Mouse (Mus musculus): ENCODE measurements around the gene Olfr686. TPM values are rescaled to one million over a fixed set of nuclear protein-coding genes. Genes with fewer than 3 reads are reported as not detected.

Olfr686 gene
- polyA plus RNA-seq (2016; fragmentation: Nextera tagmentation; extraction: Ambion mirVana) = not detected in 2 replicates

- Histone ChIP-seq H3K9ac (no peak within 1 kb of the TSS), H3K4me3 (no peak within 1 kb of the TSS), H3K4me1 (no peaks in the 10 kb centered on the region), H3K4me2 (replicated peaks) (no peak within 1 kb of the TSS), H3K27me3 (no peaks in the 10 kb centered on the region), H3K27ac (no peak within 1 kb of the TSS), H3K36me3 (no peaks in the 10 kb centered on the region), H3K9me3 (replicated peaks) (no peaks in the 10 kb centered on the region)
- no peak for ATAC-seq (ENCODE audit: low FRiP score)
Measured at GRCm38 (mm10) chr7:105207385-105207784, at the start of gene Olfr686. Olfr686 (minus strand) TSS chr7:105207485.

DNA sequence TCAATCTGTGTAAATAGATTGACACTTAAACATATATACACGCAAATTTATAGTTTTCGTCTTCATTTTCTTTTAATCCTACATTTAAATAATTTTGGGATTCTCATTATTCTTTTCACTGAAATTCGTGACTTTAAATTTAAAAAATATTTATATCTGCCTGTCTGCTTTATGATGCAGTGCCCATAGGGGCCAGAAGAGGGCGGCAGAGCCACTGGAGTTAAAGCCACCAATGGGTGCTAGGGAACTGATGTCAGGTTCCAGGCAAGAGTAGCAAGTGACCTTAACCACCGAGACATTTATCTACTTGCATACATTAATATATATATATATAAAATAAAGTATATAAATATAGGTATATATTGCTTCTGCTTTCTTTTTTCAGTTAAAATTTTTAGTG, 49.4 kb upstream of the Olfr686 start:
- no peak overlapping the region for H3K27ac ChIP-seq
- 65% methylated on average over 5 of the region's 5 CpGs for WGBS
- H3K4me1 ChIP-seq = no peaks in the 10 kb centered on the region
- no peak overlapping the region for H3K4me2 ChIP-seq (replicated peaks)
- H3K36me3 ChIP-seq = no peaks in the 10 kb centered on the region
- no peak for ATAC-seq (ENCODE audit: low FRiP score)
- H3K4me3 ChIP-seq = no peak overlapping the region
- H3K9me3 ChIP-seq (replicated peaks) = no peaks in the 10 kb centered on the region
- H3K9ac ChIP-seq = no peak overlapping the region
- no peaks in the 10 kb centered on the region for H3K27me3 ChIP-seq

DNA sequence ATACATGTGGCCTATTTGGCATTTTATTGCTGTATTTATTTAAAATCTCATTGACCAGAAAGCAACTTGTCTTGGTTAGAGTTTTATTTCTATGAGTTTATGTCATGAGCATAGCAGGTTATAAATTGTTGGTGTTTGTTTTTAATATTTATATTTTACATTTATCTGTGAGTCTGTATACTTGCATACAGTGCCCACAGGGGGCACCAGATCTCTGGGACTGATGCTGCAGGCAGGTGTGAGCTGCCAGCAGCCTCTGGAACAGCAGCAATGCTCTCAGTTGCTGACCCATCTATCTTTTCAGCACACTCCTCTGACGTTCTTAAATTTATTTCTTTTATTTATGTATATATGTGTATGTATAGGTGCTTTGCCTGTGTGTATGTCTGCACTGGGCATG, 40.9 kb upstream of the Olfr686 start:
- H3K36me3 ChIP-seq = no peaks in the 10 kb centered on the region
- WGBS = 53% methylated on average over 1 of the region's 1 CpGs
- H3K27me3 ChIP-seq = no peaks in the 10 kb centered on the region
- no peak overlapping the region for H3K9ac ChIP-seq
- no peak overlapping the region for H3K27ac ChIP-seq
- ATAC-seq (ENCODE audit: low FRiP score) = no peak
- H3K4me3 ChIP-seq = no peak overlapping the region
- H3K9me3 ChIP-seq (replicated peaks) = no peaks in the 10 kb centered on the region
- H3K4me2 ChIP-seq (replicated peaks) = no peak overlapping the region
- no peaks in the 10 kb centered on the region for H3K4me1 ChIP-seq

GRCm38 (mm10) chr7:105247671-105248070, 40.4 kb upstream of the Olfr686 start:
- no peak for ATAC-seq (ENCODE audit: low FRiP score)

GRCm38 (mm10) chr7:105229386-105229785, 22.1 kb upstream of the Olfr686 start:
- ATAC-seq (ENCODE audit: low FRiP score) = no peak
- Histone ChIP-seq H3K9me3 (replicated peaks) (no peaks in the 10 kb centered on the region), H3K4me1 (no peaks in the 10 kb centered on the region), H3K4me3 (no peak overlapping the region), H3K27me3 (no peaks in the 10 kb centered on the region), H3K36me3 (no peaks in the 10 kb centered on the region), H3K27ac (no peak overlapping the region), H3K4me2 (replicated peaks) (no peak overlapping the region), H3K9ac (no peak overlapping the region)
- WGBS = 80% methylated on average over 2 of the region's 2 CpGs

More at GRCm38 (mm10) chr7:105247671-105248070, 40.4 kb upstream of the Olfr686 start:
- 89% methylated on average over 3 of the region's 3 CpGs for WGBS
- Histone ChIP-seq H3K9me3 (replicated peaks) (no peaks in the 10 kb centered on the region), H3K4me2 (replicated peaks) (no peak overlapping the region), H3K27ac (no peak overlapping the region), H3K4me1 (no peaks in the 10 kb centered on the region), H3K4me3 (no peak overlapping the region), H3K27me3 (no peaks in the 10 kb centered on the region), H3K9ac (no peak overlapping the region), H3K36me3 (no peaks in the 10 kb centered on the region)

GRCm38 (mm10) chr7:105228138-105228537, 20.9 kb upstream of the Olfr686 start:
- no peak overlapping the region for H3K4me2 ChIP-seq (replicated peaks)
- H3K27ac ChIP-seq = no peak overlapping the region
- no peaks in the 10 kb centered on the region for H3K4me1 ChIP-seq
- no peaks in the 10 kb centered on the region for H3K36me3 ChIP-seq
- H3K4me3 ChIP-seq = no peak overlapping the region
- ATAC-seq (ENCODE audit: low FRiP score) = no peak
- no peaks in the 10 kb centered on the region for H3K27me3 ChIP-seq
- no peak overlapping the region for H3K9ac ChIP-seq
- H3K9me3 ChIP-seq (replicated peaks) = no peaks in the 10 kb centered on the region
- WGBS = 88% methylated on average over 1 of the region's 1 CpGs

GRCm38 (mm10) chr7:105226703-105227102, 19.4 kb upstream of the Olfr686 start:
- no peaks in the 10 kb centered on the region for H3K27me3 ChIP-seq
- ATAC-seq (ENCODE audit: low FRiP score) = no peak
- H3K4me2 ChIP-seq (replicated peaks) = no peak overlapping the region

DNA sequence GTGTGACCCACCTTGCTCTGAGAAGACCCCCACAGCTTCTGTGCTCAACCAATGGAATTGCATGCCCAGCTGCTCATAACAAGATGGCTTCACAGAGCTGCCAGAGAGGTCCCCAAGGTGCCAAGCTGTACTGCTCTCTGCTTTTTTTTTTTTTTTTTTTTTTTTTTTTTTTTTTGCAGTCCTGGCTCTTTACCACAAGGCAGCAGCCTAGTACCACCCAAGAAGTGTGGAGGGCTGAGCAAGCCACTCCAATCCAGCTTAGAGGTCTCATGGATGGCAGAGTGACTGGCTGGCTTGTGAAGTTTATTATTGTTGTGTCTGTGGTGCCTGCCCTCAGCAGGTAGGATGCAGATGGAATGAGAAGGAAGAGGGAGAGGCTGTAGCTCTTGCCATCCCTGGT, 18.8 kb upstream of the Olfr686 start:
- H3K27ac ChIP-seq = no peak overlapping the region
- no peaks in the 10 kb centered on the region for H3K36me3 ChIP-seq
- H3K9me3 ChIP-seq (replicated peaks) = no peaks in the 10 kb centered on the region
- H3K4me1 ChIP-seq = no peaks in the 10 kb centered on the region
- no peak overlapping the region for H3K4me3 ChIP-seq
- no peak for ATAC-seq (ENCODE audit: low FRiP score)
- no peak overlapping the region for H3K4me2 ChIP-seq (replicated peaks)
- H3K27me3 ChIP-seq = no peaks in the 10 kb centered on the region
- no peak overlapping the region for H3K9ac ChIP-seq

More at GRCm38 (mm10) chr7:105226703-105227102, 19.4 kb upstream of the Olfr686 start:
- Histone ChIP-seq H3K27ac (no peak overlapping the region), H3K9me3 (replicated peaks) (no peaks in the 10 kb centered on the region), H3K9ac (no peak overlapping the region), H3K4me1 (no peaks in the 10 kb centered on the region), H3K4me3 (no peak overlapping the region), H3K36me3 (no peaks in the 10 kb centered on the region)

GRCm38 (mm10) chr7:105218281-105218680, 11.0 kb upstream of the Olfr686 start:
- ATAC-seq (ENCODE audit: low FRiP score) = no peak
- no peak overlapping the region for H3K9ac ChIP-seq
- no peaks in the 10 kb centered on the region for H3K36me3 ChIP-seq
- no peak overlapping the region for H3K4me2 ChIP-seq (replicated peaks)
- WGBS = 78% methylated on average over 4 of the region's 4 CpGs
- no peak overlapping the region for H3K27ac ChIP-seq
- no peaks in the 10 kb centered on the region for H3K9me3 ChIP-seq (replicated peaks)
- no peaks in the 10 kb centered on the region for H3K27me3 ChIP-seq
- no peak overlapping the region for H3K4me3 ChIP-seq
- no peaks in the 10 kb centered on the region for H3K4me1 ChIP-seq

DNA sequence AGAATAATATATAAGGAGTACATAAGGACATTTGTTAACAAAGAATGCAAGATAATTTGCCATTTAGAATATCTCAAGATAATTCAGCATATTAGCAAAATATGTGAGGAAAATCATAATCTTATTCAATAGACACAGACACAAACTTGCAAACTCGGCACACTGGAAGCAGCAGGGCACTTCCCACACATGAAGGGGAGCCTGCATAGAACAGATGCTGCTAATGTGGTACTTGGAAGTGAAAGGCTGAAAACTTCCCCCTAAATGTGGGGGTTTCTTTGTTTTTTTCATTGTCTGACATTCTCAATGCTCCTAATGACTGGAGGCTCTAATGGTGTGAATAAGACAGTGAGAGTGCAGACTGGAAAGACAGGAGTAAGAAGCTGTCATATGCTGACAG, 7.5 kb upstream of the Olfr686 start:
- H3K27ac ChIP-seq = no peak overlapping the region
- no peaks in the 10 kb centered on the region for H3K9me3 ChIP-seq (replicated peaks)
- no peaks in the 10 kb centered on the region for H3K4me1 ChIP-seq
- H3K36me3 ChIP-seq = no peaks in the 10 kb centered on the region
- H3K27me3 ChIP-seq = no peaks in the 10 kb centered on the region
- H3K4me3 ChIP-seq = no peak overlapping the region
- 39% methylated on average over 1 of the region's 1 CpGs for WGBS
- no peak overlapping the region for H3K4me2 ChIP-seq (replicated peaks)
- no peak overlapping the region for H3K9ac ChIP-seq
- ATAC-seq (ENCODE audit: low FRiP score) = no peak

DNA sequence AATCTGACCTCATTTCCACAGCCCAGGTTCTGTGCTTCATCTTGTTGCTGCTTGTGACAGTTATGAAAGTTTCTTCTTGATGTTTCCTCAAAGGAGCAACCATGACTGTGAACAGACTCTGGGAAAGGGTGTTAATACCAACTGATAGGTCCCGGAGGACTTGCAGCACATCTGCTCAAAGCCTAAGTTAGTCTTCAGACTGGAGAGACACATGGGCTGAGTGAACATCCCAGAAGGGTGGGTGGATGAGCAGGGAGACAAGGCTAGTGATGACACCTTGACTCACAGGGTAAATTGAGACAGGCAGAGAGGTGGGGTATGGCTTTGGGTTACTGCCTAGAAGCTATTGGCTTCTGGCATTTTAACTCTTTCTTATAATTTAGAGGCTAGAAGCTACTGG, 21.4 kb downstream of the Olfr686 start, which contains the start of gene Olfr685:
TSS of gene Olfr685 (minus strand) at position 101 of the 400 bp plus-strand sequence.
- H3K9me3 ChIP-seq (replicated peaks) = no peaks in the 10 kb centered on the region
- H3K27ac ChIP-seq = no peak within 1 kb of the TSS
- no peak within 1 kb of the TSS for H3K9ac ChIP-seq
- no peak within 1 kb of the TSS for H3K4me3 ChIP-seq
- no peaks in the 10 kb centered on the region for H3K4me1 ChIP-seq
- no peak for ATAC-seq (ENCODE audit: low FRiP score)
- no peaks in the 10 kb centered on the region for H3K36me3 ChIP-seq
- H3K4me2 ChIP-seq (replicated peaks) = no peak within 1 kb of the TSS
- WGBS = 85% methylated on average over 1 of the region's 1 CpGs
- no peaks in the 10 kb centered on the region for H3K27me3 ChIP-seq

DNA sequence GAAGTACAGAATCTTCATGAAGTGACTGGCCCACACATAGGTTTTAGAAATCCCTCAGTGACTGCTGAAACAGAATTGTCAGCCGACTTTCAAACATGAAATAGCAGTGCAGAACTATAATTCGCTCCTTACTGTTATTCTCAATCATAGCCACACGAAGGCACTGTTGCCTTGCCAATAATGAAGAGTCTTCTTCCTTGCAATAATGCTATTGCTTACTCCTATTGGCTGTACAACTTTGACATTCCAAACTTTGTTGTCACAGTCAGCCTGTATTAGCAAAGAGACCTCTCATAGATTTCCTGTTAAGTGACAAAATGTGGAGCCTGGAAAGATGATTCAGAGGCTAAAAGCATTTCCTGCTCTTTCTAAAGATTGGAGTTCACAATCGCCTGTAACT, 36.5 kb downstream of the Olfr686 start:
- WGBS = 55% methylated on average over 4 of the region's 4 CpGs
- no peaks in the 10 kb centered on the region for H3K9me3 ChIP-seq (replicated peaks)
- no peaks in the 10 kb centered on the region for H3K27me3 ChIP-seq
- H3K27ac ChIP-seq = no peak overlapping the region
- H3K36me3 ChIP-seq = no peaks in the 10 kb centered on the region
- no peak overlapping the region for H3K4me2 ChIP-seq (replicated peaks)
- no peaks in the 10 kb centered on the region for H3K4me1 ChIP-seq
- no peak for ATAC-seq (ENCODE audit: low FRiP score)
- no peak overlapping the region for H3K9ac ChIP-seq
- H3K4me3 ChIP-seq = no peak overlapping the region

GRCm38 (mm10) chr7:105163553-105163952, 43.7 kb downstream of the Olfr686 start, which contains the start of gene Olfr684:
Olfr684 (minus strand) TSS chr7:105163653.
- WGBS = 62% methylated on average over 1 of the region's 1 CpGs

More at GRCm38 (mm10) chr7:105163553-105163952, 43.7 kb downstream of the Olfr686 start, which contains the start of gene Olfr684:
- H3K4me2 ChIP-seq (replicated peaks) = no peak within 1 kb of the TSS
- no peaks in the 10 kb centered on the region for H3K4me1 ChIP-seq
- no peak for ATAC-seq (ENCODE audit: low FRiP score)
- H3K9ac ChIP-seq = no peak within 1 kb of the TSS
- no peak within 1 kb of the TSS for H3K27ac ChIP-seq
- no peaks in the 10 kb centered on the region for H3K27me3 ChIP-seq
- no peaks in the 10 kb centered on the region for H3K36me3 ChIP-seq
- H3K9me3 ChIP-seq (replicated peaks) = no peaks in the 10 kb centered on the region
- no peak within 1 kb of the TSS for H3K4me3 ChIP-seq
